Mouse (Mus musculus) kidney, adult 2 months (tissue): ENCODE data around the gene Smtnl1.

ENCODE experiments used
- CTCF ChIP-seq: fragments of 200-500 bp; conservative IDR thresholded peaks from 2 replicates; pipeline ENCODE4 v1.5.1; 2011; ENCODE audit warnings: low read depth, mild to moderate bottlenecking, control low read depth, low read length, moderate library complexity, mixed read lengths; ENCODE audit not compliant: insufficient read depth, insufficient read length
- POLR2A ChIP-seq: fragments of 200-500 bp; IDR thresholded peaks from one replicate; pipeline ENCODE4 v1.6.1; 2011; ENCODE audit warnings: low read depth, low read length, control low read depth

- TF ChIP-seq CTCF: no peak
- TF ChIP-seq POLR2A: no peak
Measured at GRCm38 (mm10) chr2:84840016-84840747, 17.7 kb upstream of the Smtnl1 start.
